Mouse (Mus musculus): ENCODE measurements around the gene Mapkap1.

DNA sequence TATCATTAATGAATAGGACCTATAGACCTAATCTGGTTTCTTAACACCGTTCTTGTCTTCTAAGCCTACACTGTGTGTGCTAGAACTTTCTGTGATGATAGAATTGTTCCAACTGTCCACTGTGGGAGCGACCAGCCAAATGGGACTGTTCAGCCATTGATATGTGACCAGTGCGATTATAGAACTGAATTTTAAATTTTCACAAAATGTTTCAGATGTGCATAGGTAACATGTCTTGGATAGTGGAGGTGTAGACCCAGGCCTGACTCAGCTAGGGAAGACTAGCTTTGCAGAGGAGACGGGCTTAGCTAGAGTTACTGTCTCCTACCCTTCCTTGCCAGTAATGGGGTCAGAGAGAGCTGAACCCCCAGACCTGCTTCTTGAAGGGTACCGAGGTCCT, 62.8 kb downstream of the Mapkap1 start:
- TF ChIP-seq CTCF (IDR thresholded peaks at IDR 0.05) (no peak), EP300 (IDR thresholded peaks at IDR 0.05) (no peak)

All from lung, postnatal 0 days (tissue).